Mouse (Mus musculus) ES-Bruce4 (cell line): ENCODE data around the gene Tfam.

Experiments
- EP300 ChIP-seq: IDR thresholded peaks from 2 replicates; pipeline ENCODE4 v1.6.1; 2011; ENCODE audit warnings: low read depth, low read length; ENCODE audit not compliant: insufficient read depth
- POLR2A ChIP-seq: IDR thresholded peaks from one replicate; pipeline ENCODE4 v1.8.1; 2011; ENCODE audit warnings: low read length; ENCODE audit not compliant: insufficient read depth

DNA sequence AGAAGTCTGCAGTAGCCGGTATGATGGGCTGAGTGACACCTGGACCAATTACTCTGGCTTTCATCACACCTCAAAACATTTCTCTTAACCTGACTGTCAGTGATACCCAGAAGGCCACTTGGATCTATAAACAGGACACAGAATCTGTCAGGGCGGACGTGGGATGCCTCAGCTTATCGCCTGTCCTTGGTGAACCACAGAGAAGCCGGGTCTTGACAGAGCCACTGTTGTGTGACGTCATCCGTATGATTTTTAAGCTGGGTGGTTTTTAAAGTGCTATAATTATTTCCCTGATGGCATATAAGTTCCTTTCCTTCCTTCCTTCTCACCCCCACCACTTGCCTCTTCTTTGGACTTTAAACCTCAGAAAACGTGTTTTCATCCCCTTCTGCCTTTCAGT lies 20.4 kb upstream of the Tfam start:
- no peak for TF ChIP-seq EP300
- TF ChIP-seq POLR2A: no peak
